Mouse (Mus musculus) adipocyte (in vitro differentiated cells): ENCODE results near the gene Armh4.

ENCODE experiments used
- DNase-seq: peaks from one replicate; pipeline ENCODE4 v3.0.0-alpha.2; 2016; ENCODE audit warnings: low spot score

Gene Armh4

GRCm38 (mm10) chr14:49733950-49734349, 49.2 kb downstream of the Armh4 start:
- no peak for DNase-seq

- DNase-seq, result no peak
Measured at GRCm38 (mm10) chr14:49723361-49724054, 59.7 kb downstream of the Armh4 start.

GRCm38 (mm10) chr14:49722782-49723181, 60.4 kb downstream of the Armh4 start:
- DNase-seq, result no peak

- no peak for DNase-seq
Measured at GRCm38 (mm10) chr14:49721281-49721680, 61.9 kb downstream of the Armh4 start.

GRCm38 (mm10) chr14:49719678-49720077, 63.5 kb downstream of the Armh4 start:
- DNase-seq, result no peak

GRCm38 (mm10) chr14:49711016-49711415, 72.2 kb downstream of the Armh4 start:
- no peak for DNase-seq

GRCm38 (mm10) chr14:49703432-49704200, 79.6 kb downstream of the Armh4 start:
- DNase-seq, result no peak

GRCm38 (mm10) chr14:49679511-49680284, 103.5 kb downstream of the Armh4 start:
- no peak for DNase-seq

GRCm38 (mm10) chr14:49676580-49676979, 106.6 kb downstream of the Armh4 start:
- DNase-seq, result no peak

- DNase-seq, result no peak
Measured at GRCm38 (mm10) chr14:49660444-49660843, 122.7 kb downstream of the Armh4 start.

- no peak for DNase-seq
Measured at GRCm38 (mm10) chr14:49649191-49649590, 134.0 kb downstream of the Armh4 start.

- no peak for DNase-seq
Measured at GRCm38 (mm10) chr14:49637422-49637821, 145.8 kb downstream of the Armh4 start.

- DNase-seq, result no peak
Measured at GRCm38 (mm10) chr14:49626055-49626454, 157.1 kb downstream of the Armh4 start.
